Mouse (Mus musculus) right cerebral cortex, postnatal 4 days (tissue): ENCODE results near the gene Rnf167.

ENCODE experiments used
- DNase-seq: peaks from one replicate; pipeline ENCODE4 v3.0.0-alpha.2; 2022

Gene Rnf167

DNA sequence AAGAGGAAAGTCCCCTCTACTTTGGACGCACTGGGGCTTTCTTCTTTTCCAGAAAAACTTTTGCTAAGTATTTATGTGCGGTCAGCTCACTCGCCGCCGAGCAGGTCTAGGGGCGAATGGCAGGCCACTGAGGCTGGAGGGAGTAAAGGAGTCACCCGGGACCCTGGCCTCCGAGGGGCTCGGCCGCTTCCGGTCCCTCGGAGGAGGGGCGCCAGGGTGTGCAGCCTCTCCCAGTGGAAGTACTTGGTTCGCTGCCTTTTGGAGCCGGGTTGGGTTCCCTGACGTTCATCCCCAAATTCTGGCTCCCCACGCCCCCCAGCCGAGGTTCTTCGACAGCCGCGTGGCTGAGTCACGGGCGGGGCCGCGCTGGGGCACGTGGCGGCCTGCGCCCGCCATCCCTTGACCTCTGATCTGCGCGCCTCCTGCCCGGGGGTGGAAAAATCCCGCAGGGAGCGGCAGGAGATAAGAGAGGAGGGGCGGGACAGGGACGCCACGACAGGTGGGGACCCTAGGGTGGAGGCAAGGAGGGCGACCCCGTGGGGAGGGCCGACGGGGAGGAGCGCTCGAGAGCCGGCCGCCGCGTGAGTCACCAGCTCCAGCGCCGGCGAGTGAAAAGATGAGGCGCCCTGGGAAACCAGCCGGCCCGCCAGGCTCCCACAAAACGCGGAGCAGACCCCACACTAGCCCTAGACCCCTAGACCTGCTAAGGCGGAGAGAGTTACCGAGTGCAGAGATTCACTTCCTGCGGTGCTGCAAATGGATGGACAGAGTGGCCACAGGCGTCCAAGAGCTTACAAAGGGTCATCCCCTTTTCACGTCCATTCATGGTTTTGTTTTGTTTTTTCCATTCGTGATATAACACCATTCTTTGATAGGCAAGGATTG, 8.8 kb downstream of the Rnf167 start:
- DNase-seq: no peak

DNA sequence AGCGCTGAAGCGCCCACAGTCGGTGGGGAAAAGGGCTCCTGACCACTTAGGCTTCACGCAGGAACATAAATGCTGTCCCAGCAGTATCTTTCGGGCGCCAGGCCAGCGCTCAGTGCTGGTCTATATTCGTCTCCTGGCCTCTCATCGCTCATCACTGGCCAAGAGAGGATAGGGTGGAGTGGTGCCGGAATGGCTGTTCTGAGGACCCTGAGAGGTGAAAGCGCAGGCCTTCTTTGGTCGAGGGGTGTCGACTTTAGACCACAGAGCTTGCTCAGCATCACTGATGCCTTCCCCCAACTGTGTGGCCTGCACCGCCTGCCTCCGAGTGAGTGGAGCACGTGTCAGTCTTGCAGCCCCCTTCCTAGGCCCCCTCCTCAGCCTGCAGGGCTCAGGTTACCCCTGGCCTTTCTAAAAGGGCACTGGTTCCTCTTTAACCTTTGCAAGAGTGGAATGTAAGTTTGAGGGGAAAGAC, 9.5 kb downstream of the Rnf167 start:
- no peak for DNase-seq

DNA sequence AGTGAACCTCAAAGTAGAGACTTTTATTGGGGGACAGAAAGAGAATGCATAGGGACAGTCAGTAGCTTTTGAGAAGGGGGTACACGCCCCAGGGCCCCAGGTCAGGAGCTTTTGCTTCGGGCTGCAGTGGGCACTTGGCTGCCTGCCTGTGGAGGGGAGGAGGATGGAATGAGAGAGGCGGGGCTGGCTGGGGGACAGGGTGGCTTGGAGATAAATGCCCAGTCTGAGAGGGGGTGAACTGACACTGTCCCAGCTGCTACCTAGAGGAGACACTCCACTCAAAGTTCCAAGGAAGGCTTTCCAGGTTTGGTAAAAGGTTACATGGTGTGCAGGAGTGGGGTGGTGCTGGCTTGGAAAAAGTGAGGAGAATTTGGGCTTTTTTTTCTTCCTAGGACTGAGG, 9.9 kb downstream of the Rnf167 start, which contains the start of gene Eno3:
Gene Eno3 (plus strand): TSS at position 239 of the 400 bp plus-strand sequence.
- DNase-seq: no peak

DNA sequence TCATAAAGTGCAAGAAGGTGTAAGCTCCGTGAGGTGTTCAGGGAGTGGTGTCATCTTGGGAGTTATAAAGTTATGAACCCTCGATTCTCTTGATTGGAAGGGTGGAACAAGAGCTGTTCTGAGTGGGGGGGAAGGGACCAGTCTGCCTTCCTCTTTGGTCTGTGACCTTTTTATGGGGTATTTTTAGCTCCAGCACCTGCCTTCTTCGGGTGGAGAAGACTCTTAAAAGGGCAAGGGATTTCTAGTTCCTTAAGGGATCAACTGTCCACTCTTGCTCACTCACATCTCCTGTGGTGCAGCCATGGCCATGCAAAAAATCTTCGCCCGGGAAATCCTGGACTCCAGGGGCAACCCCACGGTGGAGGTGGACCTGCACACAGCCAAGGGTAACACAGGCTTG, 10.5 kb downstream of the Rnf167 start:
- DNase-seq: no peak

DNA sequence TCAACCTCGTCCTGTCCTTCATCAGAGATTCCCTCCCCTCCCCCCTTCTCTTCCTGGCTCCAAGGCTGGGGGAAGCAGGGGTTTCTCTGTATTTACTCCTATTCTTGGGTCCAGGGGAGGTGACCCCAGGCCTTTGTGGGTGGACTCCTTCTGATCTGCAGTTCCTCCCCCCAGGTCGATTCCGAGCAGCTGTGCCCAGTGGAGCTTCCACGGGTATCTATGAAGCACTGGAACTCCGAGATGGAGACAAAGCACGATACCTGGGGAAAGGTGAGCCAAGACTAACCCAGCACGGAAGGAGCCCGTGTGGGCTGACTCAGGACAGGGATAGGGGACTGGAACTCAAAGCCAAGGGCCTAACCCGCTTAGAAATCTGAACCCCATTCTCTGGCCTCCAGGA, 11.0 kb downstream of the Rnf167 start:
- no peak for DNase-seq

DNA sequence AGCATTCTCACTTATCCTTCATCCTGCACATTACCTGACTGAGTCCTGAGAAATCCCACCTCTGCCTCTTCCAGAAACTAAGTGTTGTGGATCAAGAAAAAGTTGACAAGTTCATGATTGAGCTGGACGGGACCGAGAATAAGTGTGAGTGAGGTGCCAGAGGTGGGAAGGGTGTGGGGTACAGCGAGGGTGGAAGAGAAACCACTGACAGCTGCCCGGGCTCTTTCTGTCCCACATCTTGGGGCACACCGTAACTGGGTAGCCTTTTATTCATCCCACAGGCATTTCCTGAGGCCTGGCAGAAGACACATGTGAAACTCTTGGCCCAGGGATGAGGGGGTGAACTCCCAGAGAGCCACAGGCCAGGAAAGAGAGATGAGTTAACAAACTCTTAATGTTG, 11.5 kb downstream of the Rnf167 start:
- no peak for DNase-seq

DNA sequence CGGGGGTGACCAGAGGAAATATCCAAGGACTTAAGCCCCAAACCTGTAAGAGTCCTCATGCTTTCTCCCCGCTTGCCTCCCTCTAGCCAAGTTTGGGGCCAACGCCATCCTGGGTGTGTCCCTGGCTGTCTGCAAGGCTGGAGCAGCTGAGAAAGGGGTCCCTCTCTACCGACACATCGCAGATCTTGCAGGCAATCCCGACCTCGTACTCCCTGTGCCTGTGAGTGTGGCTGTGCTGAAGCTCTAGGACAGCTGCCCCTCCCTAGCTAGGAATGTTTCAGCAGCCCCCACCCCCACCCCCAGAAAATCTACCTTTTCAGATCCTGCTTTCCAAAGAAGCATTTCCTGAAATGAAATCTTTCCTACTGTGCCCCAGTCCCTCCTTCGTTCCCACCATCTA, 11.9 kb downstream of the Rnf167 start:
- DNase-seq: no peak

DNA sequence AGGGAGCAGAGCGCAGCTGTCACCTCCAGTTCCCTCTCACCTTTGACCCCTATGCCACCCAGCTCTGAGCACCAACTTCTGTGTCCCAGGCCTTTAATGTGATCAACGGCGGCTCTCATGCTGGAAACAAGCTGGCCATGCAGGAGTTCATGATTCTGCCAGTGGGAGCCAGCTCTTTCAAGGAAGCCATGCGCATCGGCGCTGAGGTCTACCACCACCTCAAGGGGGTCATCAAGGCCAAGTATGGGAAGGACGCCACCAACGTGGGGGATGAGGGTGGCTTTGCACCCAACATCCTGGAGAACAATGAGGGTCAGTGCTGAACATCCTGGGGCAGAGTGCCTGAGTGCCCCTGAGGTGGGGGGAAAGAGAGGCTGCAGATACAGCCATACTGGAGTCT, 13.5 kb downstream of the Rnf167 start:
- no peak for DNase-seq

DNA sequence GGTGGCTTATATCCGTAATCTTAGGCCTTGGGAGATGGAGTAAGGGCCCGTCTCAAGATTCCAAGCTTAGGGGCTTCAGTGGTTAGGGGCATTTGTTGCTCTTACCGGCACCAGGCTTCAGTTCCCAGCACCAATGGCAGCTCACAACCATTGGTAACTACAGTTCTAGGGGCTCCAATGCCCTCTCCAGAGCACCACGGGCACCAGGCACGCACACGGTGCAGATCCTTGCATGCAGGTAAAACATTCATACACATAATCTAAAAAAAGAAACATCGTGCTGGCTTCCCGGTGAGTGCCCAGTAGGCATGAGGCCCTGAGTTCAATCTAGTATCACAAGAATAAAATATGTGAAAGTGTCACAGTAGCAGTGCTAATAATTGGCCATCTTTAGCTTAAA, 16.1 kb downstream of the Rnf167 start:
- no peak for DNase-seq

DNA sequence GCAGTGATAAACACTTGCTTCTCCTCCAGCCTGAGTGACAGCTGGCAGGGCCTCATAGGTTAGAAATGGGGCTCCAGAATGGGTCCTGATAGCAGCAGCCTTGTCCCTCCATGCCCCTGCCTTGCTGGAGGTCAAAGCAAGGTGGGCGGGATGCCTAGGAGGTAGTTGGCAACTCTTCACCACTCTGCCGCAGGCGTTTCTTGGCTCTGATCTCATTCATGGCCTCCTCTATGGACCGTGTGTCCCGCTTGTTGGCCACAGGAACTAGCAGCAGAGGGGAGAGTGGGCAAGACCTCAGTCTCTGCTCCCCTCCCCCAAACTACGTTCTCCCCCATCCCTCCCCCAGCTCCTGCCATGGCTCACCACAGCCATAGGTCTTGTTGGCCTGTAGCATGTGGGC, 16.9 kb downstream of the Rnf167 start:
- no peak for DNase-seq

DNA sequence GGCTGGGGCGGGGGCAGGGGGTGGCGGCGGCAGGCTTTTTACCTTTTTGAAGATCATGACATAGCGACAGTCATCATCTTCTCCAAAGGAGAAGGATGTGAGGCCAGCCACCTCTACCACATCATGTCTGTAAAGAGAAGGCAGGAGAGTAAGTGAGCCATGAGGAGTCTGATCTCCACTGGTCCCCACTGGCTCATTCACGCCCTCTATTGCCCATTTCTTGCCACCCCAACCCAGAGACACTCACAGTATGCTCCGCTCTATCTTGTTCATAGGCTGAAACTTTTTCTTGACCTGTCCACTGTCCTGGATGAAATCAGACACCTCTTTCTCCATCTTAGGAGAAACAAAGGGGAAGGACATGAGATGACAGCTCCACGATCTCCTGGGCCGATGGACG, 17.7 kb downstream of the Rnf167 start:
- DNase-seq: no peak

DNA sequence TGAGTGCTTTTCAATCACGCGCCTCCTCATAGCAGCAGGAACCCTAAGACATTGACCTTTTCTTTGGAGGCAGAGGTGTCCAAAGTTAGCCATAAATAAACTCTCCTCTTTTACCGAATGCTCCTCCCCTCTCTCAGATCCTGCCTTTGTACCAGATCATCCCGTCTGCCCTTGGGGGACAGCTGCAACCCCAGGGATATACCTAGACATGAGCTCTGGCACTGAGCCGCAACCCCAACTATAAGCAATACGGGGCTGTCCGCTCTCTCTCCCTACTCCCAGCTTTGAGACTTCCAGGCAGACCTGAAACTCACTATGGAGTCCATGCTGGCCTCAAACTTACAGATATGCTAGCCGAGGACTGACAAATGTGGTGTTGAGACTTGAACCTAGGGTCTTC, 19.7 kb downstream of the Rnf167 start:
- DNase-seq: no peak

DNA sequence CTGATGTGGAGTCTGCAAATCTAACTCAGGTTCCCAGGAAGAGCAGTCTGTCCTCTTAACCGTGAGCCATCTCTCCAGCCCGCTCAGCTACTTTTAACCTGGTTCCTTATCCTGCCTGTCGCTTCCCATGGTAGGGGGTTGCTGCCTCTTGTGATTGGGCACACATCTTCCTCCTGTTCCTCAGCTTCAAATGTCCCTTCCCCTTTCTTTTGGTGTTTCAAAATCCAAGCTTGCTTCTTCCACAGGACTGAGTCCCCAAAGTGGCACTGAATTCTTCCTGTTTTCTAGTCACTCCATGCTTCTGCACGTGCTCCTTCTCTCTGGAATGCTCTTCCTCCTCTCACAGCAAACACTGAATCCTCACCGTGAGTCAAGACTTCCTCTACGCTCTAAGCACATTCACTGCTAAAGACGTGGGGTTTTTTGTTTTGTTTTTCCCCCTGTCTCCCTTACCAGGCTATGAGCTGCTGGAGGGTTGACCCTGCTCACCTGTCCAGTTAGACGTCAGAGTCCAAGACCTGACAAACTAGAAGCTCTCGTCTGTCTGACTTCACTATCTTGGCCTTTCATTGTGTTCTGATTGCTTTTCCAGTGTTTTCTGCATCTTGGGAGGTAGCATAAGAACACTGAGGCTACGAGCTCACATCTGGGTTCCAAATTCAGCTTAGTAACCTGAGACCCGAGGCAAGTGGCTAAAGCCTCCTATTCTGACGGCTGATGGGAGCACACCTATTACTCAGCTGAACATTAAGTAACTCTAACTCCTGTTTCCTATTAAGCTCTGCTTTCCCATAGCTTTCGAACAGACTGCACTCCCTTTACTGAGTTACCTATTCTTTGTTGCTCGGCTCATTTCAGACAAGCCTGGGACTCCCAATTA, 20.5 kb downstream of the Rnf167 start:
- DNase-seq: no peak

DNA sequence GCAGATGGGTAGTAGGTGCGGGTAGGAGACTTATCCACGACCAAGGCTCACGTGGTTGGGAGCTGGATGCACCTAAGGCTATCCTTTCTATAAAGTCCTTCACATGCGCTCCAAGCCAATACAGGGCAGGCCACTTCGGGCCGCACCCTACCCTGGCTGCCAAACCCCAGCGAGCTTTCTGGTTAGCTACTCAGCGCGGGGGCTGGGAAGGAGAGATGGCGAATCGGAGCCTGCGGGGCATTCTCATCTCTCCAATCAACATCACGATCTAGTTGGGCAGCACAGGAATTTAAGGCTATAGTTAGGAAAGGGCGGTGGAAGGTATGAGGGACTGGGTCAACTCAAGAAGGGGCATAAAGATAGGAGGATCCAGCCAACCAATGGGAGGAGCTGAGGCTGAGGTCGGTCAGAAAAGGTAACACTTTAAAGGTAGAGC, 21.3 kb downstream of the Rnf167 start:
- DNase-seq: peak; percentile 70

DNA sequence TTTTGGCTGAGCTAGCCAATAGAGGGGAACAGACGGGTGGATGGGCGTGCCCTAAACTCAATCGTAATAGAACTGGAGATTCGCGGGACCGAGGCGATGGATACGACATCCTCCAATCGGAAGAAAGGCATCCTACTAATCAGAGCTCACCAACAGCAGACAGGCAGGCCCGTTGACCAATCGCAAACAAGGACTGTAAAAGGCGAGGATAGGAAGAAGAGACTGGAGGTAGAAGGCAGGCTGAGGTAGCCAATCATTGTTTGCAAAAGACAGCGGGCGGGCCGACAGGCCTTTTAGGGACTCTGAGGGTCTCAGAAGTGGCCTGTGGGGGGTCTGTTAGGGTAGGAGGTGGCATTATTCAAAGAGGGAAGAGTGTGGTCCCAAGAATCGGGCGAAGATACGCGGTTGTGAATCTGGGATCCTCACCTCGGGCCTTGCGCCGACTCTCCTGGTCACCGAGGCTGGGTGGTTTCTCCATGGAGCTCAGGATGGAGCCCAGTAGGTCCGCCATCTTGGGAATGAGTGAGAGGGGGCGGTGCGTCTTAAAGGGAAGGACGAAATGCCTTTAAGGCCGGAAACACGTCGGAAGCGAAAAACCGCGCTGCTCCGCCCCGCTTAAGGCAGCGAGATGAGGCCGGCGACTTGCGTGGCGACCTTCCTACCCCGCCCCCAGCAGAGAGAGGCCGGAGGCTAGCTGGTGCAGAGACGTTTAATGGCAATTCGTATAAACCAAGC, 21.9 kb downstream of the Rnf167 start, which contains the start of gene Spag7:
Gene Spag7 (minus strand): TSS at position 646 of the 735 bp plus-strand sequence.
- DNase-seq: peak; percentile 90

DNA sequence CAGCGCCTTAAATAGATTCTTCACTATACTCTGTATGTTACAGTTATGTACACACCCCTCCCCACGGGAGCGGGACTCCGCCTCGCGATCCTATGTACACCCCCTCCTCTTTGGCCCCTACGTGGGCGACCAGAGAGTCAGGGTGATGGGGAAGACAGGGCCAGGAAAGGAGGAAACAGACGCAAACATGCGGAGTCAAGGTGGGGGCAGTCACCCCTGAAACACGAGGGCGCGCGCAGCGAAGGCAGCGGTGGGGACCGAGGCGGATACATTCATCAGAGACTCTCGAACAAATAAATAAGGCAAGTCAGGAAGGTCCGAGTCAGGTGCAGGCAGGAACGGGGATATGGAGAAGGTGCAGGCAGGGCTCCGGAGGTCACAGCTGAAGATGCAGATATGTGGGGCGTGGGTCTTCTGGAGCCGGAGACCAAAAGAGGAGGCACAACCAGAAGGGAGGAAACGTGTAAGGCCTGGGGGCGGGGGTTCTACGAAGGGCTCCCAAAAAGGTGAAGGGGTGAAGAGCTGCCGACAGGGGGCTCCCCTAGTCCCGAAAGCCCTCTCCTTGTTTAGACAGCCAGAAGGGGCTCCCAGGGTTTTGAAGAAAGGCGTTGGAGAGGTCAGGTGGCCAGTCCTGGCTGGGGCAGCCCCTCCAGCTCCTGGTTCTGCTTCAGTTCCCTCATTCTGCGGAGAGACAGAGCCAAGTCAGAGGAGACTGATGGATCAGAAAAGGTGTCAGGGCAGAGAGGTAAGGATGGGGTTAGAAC, 22.7 kb downstream of the Rnf167 start:
- peak; percentile 71 for DNase-seq

DNA sequence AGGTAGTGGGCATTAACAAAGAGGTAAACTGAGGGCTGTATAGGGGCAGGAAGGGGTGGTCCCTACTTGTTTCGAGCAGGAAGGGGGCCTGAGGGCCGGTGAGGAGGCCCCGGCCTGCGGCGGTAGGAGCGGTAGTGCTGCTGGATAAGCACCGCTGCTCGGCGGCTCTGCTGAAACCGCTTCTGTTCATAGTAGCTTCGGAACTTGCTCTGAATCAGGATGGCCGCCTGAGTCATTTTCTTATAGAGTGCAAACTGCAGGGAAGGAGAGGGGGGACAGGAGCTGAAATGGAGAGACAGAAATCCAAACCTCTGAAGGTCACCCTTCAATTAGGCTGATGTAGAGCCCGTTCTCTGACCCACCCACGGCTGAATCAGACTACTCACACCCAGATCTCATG, 23.4 kb downstream of the Rnf167 start:
- no peak for DNase-seq

DNA sequence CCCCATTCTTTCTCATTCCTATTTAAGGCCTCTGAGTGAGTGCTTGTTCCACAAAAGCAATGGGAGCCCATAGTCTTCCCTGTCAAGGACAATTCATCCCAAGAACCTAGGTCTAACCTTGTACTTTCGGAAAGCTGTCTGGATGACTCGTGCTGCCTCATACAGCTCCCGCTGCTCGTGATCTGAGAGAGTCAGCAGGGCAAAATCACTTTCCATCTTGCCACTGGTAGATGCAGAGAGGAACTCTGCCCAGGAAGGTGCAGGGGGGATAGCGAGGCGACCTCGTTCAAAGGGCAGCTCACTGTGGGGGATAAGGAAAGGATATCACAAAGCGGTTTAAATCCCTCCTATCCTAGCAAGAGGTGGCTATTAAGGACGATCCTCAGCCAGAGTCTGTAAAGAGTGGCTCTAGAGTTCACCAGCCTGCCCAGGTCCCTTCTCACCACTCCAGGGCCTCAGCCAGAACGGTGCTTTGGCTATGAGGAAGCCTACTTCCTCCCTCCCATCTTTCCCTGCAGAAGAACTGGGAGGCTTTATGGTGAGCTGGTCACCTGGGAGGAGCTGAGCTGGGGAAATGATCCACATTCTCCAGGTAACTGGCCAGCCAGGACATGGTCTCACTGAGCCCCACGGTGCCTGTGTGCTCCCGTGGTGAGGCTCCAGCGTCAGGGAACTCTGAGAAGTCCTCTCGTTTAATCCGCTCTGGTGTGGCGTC, 24.5 kb downstream of the Rnf167 start:
- DNase-seq: no peak

DNA sequence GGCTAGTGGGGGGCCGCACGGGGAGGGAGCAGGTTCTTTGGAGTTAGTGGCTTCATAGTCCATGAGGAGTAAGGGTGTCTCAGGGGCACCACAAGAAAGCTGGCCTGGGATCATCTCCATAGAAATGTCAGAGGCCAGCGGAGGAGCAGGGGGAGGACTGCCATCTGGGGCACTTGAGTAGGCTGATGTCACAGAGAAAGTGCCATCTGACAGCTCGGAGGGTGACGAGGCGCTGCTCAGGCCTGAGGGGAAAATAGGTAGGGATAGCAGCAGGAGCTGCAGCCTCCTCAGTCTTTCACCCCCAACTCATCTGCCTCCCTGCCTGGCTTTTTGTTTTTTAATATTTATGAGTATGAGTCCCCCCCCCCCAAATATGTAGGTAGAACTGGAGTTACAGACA, 27.0 kb downstream of the Rnf167 start:
- DNase-seq: no peak

DNA sequence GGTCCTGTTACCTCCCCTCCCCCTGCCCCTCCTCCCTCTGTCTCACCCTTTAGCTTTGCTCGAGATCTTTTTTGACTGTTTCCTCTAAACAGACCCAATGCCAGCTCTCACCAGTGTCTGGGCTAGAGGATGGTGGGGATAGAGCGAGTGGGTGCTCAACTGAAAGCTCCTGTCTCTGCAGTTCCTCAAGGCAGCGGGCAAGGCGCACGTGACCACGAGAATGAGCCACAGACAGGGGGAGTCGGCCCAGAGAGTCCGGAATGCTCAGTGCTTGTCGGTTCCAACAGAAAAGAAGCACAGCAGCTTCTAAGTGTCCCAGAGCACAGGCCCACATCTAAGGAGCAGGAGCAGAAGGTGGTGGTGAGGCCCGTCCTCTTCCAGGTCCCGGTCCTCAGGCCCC, 27.5 kb downstream of the Rnf167 start:
- DNase-seq: no peak

DNA sequence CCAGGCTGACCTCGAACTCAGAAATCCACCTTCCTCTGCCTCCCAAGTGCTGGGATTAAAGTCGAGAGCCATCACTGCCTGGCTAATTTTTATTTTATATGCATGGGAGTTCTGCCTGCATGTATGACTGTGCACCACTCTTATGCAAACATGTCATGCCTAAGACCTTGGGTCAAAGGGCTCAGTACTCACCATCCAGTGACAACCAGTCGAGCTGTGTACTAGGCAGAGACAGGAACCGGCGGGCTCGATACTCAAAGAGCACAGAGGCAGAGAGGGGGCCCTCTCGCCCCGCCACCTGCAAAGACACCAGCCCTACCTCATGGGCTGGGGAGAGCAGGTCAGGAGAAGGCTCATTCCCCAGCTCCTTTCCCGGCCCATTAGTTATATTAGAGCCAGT, 31.1 kb downstream of the Rnf167 start:
- DNase-seq: no peak

DNA sequence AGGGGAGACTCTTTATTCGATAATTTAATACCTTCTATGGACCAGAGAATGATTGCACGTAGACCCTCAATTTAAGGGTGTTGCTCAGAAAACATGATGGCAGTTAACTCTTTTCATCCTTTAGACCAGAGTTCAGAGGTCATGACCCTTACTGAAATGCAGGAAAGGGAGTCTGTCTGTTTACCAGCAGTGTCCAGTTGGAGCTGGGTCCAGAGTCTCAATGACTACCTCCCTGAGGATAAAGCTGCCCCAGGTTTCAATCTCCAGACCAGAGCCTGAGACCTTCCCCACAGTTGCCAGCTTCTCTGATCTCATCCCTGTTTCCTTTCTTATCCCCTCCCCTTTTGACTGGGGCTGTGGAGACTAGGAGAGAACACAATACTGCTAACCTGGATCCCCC, 31.5 kb downstream of the Rnf167 start:
- no peak for DNase-seq
